Mouse (Mus musculus): Measurements from ENCODE around the gene Smyd1.

Gene Smyd1

GRCm38 (mm10) chr6:71259166-71259565 is 62.9 kb downstream of the Smyd1 start:
- no peak for DNase-seq (ENCODE audit: low read depth, low spot score)

GRCm38 (mm10) chr6:71258562-71258961 is 63.5 kb downstream of the Smyd1 start:
- no peak for DNase-seq (ENCODE audit: low read depth, low spot score)

- DNase-seq (ENCODE audit: low read depth, low spot score): no peak
Observed at GRCm38 (mm10) chr6:71257375-71257774, 64.7 kb downstream of the Smyd1 start.

- DNase-seq (ENCODE audit: low read depth, low spot score): no peak
Observed at GRCm38 (mm10) chr6:71256166-71256565, 65.9 kb downstream of the Smyd1 start.

GRCm38 (mm10) chr6:71254456-71254855 is 67.6 kb downstream of the Smyd1 start:
- DNase-seq (ENCODE audit: low read depth, low spot score): no peak

- DNase-seq (ENCODE audit: low read depth, low spot score): no peak
Observed at GRCm38 (mm10) chr6:71250951-71251350, 71.1 kb downstream of the Smyd1 start.

- no peak for DNase-seq (ENCODE audit: low read depth, low spot score)
Observed at GRCm38 (mm10) chr6:71249615-71250014, 72.4 kb downstream of the Smyd1 start.

- no peak for DNase-seq (ENCODE audit: low read depth, low spot score)
Observed at GRCm38 (mm10) chr6:71248420-71248819, 73.6 kb downstream of the Smyd1 start.

GRCm38 (mm10) chr6:71243258-71243657 is 78.8 kb downstream of the Smyd1 start:
- no peak for DNase-seq (ENCODE audit: low read depth, low spot score)

- DNase-seq (ENCODE audit: low read depth, low spot score): no peak
Observed at GRCm38 (mm10) chr6:71242811-71243210, 79.2 kb downstream of the Smyd1 start.

GRCm38 (mm10) chr6:71240831-71241230 is 81.2 kb downstream of the Smyd1 start:
- no peak for DNase-seq (ENCODE audit: low read depth, low spot score)

- DNase-seq (ENCODE audit: low read depth, low spot score): peak; percentile 7
Observed at GRCm38 (mm10) chr6:71239069-71239750, 82.8 kb downstream of the Smyd1 start.

- no peak for DNase-seq (ENCODE audit: low read depth, low spot score)
Observed at GRCm38 (mm10) chr6:71237031-71237431, 85.0 kb downstream of the Smyd1 start.

- no peak for DNase-seq (ENCODE audit: low read depth, low spot score)
Observed at GRCm38 (mm10) chr6:71236506-71236905, 85.5 kb downstream of the Smyd1 start.

- no peak for DNase-seq (ENCODE audit: low read depth, low spot score)
Observed at GRCm38 (mm10) chr6:71235944-71236343, 86.1 kb downstream of the Smyd1 start.

- no peak for DNase-seq (ENCODE audit: low read depth, low spot score)
Observed at GRCm38 (mm10) chr6:71235121-71235520, 86.9 kb downstream of the Smyd1 start.

GRCm38 (mm10) chr6:71227157-71227770 is 94.8 kb downstream of the Smyd1 start:
- DNase-seq (ENCODE audit: low read depth, low spot score): no peak

GRCm38 (mm10) chr6:71226544-71226943 is 95.5 kb downstream of the Smyd1 start:
- DNase-seq (ENCODE audit: low read depth, low spot score): no peak

GRCm38 (mm10) chr6:71224184-71224943 is 97.7 kb downstream of the Smyd1 start:
- DNase-seq (ENCODE audit: low read depth, low spot score): peak; percentile 15

- no peak for DNase-seq (ENCODE audit: low read depth, low spot score)
Observed at GRCm38 (mm10) chr6:71221501-71221900, 100.5 kb downstream of the Smyd1 start.

- DNase-seq (ENCODE audit: low read depth, low spot score): no peak
Observed at GRCm38 (mm10) chr6:71212471-71212870, 109.6 kb downstream of the Smyd1 start.

GRCm38 (mm10) chr6:71211917-71212316 is 110.1 kb downstream of the Smyd1 start:
- DNase-seq (ENCODE audit: low read depth, low spot score): no peak

- DNase-seq (ENCODE audit: low read depth, low spot score): no peak
Observed at GRCm38 (mm10) chr6:71208691-71209090, 113.3 kb downstream of the Smyd1 start.

Measured in A20 (cell line).